Mouse (Mus musculus) lung, postnatal 4 days (tissue): ENCODE results near the gene Pdgfd.
"Not testable (repeated sequence)": the region's sequence is repeated elsewhere in the genome, so short reads cannot be mapped to it uniquely, and the experiment has no call there.

Experiments used
- DNase-seq, 2 experiments: peaks; one replicate each; pipeline ENCODE4 v3.0.0; 2021

The Pdgfd gene

GRCm38 (mm10) chr9:6168391-6169037, at the start of gene Pdgfd:
Gene Pdgfd, plus strand, starts transcription at chr9:6168584.
- peak; percentile 69 to 80 for DNase-seq

DNA sequence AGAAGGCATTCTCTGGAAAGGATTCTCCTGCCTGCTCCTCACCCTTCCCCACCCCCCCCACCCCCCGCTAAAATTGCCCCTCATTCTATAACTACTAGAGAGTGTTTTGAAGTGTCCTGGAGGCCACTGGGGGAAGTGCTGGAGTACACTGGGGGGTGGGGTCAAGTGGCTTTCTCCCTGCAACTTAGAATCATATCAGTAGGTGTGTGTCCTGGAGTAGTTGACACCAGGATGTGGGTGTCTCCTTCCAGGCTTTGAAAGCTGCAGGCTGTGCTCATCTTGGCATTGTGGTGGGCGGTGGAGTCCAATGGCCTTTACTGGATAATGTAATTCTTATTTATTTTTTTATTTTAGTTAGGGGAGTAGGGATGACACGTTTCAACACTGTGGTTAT, 651 bp downstream of the Pdgfd start:
- no peak for DNase-seq

DNA sequence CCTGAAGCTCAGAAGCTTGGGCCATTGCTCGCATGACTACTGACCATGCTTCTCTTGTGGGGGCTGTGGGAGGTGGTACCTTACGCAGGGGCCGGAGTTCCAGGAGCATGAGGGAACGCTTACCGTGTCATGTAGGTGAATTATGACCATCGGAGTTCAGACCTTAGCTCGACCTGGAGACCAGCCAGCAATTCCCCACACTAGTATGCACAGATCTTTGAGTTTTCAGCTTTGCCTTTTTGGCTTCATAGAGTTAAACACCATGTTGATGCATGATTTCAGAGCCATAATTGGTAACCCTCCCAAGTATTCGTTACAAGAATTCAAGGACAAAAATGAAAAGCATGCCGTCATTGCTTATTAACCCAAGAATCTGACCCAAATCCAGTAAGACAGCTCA, 2.6 kb downstream of the Pdgfd start:
- DNase-seq, result no peak

DNA sequence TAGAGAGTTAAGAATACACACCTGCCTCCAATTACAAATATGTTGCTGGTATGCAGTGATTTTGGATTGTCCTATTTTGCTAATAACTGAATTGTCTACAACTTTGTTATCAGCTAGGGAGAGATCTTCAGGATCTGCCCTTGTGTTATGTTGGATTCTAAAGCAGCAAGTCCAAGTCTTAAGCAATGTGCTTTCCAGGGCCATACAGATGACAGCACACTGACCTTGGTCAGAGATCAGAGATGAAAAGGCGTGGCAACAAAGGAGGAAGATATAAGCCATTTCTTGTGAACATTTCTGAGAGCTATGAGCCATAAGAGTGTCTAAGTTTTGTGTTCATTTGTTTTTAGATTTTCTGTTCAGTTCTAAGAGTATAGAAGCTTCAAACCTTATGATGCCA, 4.9 kb downstream of the Pdgfd start:
- no peak for DNase-seq

DNA sequence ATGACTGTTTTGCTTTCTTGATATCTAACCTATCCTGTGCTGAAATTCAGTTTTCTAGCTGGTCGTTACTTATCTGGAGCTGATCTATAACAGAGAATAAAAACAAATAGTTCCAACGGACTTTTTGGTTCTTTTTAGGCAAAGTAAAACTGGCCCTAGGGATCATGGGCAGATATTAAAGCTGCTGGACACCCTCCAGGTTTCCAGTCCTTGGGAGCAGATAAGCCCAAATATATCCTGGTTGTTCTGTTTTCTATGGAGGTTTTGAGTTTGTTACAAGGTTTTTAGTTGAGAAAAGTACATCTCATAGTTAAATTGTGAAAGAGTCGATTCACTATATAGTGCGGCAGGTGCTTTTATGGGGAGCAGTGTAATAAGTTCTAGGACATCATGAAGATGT, 7.3 kb downstream of the Pdgfd start:
- DNase-seq, result no peak

- DNase-seq, result no peak
These were observed 14.0 kb downstream of the Pdgfd start for GRCm38 (mm10) chr9:6182307-6182923.

DNA sequence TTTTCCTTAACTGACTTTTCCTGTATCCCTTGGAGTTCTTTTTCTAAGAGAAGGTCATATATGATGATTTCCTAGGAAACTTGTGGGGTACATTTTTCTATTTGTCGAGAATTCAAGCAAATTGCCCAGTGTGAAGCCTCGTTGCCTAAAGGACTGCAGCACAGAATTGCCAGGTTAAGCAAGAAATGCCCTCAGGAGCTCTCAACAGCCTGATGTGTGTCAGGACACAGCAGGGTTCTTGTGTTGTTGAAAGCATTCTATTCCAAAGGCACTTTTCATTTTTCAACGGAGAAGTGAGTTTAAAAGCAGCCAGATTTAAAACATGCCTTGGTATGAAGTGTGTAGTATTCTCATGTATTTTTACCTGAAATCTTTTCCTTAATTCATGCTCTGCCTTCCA, 19.6 kb downstream of the Pdgfd start:
- no peak for DNase-seq

DNA sequence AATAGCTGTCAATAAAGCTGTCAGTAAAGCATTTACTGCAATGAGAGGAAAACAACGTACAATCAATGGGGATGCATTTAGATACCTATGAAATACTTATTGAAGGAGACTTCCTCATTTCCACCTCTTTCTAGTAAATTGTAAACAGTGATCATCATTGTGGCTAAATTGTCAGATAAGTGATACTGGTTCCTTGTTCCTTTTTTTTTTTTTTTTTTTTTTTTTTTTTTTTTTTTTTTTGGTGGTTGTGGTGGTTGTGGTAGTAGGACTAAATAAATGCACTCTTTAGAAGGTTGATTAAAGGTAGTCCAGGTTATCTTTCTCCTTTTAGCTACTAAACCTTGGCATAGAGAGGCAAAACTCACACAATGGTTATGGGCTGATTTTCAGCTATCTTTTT, 25.0 kb downstream of the Pdgfd start:
- no peak for DNase-seq

DNA sequence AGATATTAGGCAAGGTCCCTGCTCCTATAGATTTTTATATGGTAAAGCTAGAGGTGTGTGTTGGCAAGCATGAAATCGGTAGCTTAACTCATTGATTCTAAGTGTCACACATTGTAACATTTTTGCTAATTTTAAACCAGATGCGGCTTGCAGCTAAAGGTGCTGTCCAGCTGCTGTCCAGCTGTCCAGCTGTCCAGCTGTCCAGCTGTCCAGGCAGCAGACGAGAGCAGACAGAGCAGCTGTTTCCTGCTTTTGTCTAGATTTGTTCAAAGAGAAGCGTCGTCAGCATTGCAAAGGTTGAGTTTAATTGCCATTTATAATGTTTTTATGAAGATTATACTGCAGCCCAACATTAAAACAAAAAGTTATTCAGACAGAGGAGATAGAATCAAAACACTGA, 44.5 kb downstream of the Pdgfd start:
- DNase-seq, result no peak

GRCm38 (mm10) chr9:6217505-6217904, 49.1 kb downstream of the Pdgfd start:
- no peak for DNase-seq

DNA sequence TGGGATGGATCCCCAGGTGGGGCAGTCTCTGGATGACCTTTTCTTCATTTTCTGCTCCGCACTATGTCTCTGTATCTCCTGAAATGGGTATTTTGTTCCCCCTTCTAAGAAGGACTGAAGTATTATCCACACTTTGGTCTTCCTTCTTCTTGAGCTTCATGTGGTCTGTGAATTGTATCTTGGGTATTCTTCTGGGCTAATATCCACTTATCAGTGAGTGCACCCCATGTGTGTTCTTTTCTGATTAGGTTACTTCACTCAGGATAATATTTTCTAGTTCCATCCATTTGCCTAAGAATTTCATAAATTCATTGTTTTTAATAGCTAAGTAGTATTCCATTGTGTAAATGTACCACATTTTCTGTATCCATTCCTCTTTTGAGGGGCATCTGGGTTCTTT, 67.6 kb downstream of the Pdgfd start:
- DNase-seq, result not testable (repeated sequence)

- DNase-seq, result no peak
These were observed 81.9 kb downstream of the Pdgfd start for GRCm38 (mm10) chr9:6250320-6250719.

DNA sequence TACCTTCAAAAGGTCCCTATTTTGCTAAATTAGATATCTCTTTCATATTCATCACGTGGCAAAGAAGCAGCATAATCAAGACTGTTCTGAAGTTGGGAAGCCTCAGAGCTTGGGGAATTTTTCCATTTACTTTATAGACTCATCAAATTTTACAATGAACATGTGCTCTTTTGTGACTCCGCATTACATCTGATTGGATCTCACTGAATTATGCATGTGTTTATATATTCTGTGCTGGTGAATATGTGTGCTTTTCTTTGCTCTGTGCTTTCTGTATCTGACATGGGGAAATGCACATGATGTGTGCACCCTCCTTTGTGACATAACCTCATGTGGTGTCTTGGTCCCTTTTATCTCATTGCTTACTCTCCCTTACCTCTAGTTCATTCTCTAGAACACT, 83.6 kb downstream of the Pdgfd start:
- DNase-seq, result no peak

DNA sequence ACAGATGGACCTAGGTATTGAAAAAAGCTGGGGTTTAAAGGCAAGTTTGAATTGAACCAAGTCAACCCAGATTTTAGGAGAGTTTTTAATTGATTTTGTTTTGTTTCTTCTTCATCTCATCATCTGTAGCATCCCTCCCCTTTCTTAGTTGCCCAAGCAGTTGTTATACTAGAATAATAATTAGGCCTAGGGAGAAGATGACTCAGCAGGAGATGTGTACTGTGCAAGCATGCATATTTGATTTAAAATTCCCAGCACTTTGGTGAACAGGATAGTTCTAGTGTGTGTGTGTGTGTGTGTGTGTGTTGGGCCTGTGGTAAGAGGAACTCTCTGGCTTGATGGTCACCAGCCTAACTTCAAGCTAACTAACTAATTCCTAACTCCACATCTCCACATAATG, 88.7 kb downstream of the Pdgfd start:
- DNase-seq, result no peak

DNA sequence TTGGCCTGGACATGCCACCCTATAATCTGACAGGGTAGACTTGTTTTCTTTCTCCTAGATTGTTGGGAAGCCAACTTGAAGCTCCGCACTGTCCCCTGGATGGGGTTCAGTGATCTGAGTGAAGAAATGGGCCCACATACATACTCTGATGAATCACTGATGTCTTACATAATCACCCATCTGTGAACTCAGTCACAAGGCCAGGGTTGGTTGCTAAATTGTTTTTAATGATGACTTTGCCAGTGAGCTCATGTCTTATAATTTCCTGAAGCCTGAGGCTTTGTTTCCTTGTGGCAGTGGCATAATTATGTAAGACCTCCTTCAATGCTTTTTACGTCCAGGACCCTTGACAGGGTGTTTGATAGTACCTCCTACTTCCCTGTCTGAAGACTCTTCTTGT, 96.4 kb downstream of the Pdgfd start:
- DNase-seq, result no peak

DNA sequence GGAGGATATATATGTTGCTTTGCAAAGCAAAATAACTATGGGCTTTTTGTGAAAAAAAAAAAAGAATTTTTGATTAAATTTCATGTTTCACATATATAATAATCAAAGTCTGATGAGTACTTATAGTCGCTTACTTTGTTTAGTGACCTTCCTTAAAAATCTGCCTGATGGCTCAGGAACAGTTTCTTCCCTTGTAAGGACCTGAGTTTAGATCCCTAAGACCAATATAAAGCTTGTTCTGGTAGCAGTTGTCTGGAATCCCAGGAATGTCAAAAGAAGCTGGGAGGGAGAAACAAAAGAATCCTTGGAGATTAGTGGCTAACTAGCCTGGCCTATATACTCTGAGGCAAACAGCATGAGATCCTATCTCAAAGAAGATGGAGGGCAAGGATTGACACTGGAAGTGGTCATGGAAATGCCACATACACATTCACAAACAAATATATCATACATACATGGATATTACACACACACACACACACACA, 101.5 kb downstream of the Pdgfd start, which contains the start of gene Ddi1:
TSS of gene Ddi1 (minus strand) at position 51 of the 485 bp plus-strand sequence.
- DNase-seq, result no peak

DNA sequence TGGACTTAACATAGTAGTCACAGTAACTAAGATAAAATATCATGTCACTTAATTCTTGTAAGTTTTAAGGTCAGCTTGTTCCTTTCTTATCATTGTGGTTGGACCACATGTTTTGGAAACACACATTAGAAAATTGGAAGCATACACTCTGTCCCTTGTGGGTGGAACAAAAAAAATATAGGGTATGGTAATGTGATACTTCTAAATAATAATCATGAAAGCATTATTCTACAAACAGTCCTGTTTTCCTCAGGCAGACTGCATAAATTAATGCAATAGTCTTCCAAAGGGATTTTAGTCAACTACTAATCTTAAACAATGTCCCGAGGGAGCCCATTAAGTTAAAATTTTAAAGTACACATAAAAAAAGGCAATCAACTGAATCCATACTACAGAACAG, 108.0 kb downstream of the Pdgfd start:
- DNase-seq, result no peak

- no peak for DNase-seq
These were observed 109.1 kb downstream of the Pdgfd start for GRCm38 (mm10) chr9:6277526-6277925.

- DNase-seq, result no peak
These were observed 118.4 kb downstream of the Pdgfd start for GRCm38 (mm10) chr9:6286770-6287169.

- no peak for DNase-seq
These were observed 120.9 kb downstream of the Pdgfd start for GRCm38 (mm10) chr9:6289211-6289696.

DNA sequence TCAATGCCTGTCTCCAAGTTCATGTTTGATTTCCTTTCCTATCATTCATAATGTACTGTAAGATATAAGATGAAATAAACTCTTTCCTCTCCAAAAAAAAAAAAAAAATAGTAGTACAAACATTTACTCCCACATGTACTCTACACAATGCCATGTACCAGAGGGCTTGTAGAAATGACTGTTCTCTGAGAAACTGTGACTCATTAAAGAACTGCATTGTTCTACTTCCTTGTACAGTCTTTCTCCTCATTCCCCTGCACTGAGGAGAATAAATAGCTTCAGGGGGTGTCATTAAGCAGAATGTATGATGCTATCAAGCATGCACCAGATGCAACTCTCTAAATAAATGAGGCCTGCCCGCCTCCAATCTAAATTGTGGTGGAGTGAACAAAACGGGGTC, 130.2 kb downstream of the Pdgfd start:
- DNase-seq, result no peak

GRCm38 (mm10) chr9:6302050-6302449, 133.7 kb downstream of the Pdgfd start:
- no peak for DNase-seq

GRCm38 (mm10) chr9:6304590-6304989, 136.2 kb downstream of the Pdgfd start:
- DNase-seq, result no peak

GRCm38 (mm10) chr9:6305847-6306246, 137.5 kb downstream of the Pdgfd start:
- DNase-seq, result no peak

DNA sequence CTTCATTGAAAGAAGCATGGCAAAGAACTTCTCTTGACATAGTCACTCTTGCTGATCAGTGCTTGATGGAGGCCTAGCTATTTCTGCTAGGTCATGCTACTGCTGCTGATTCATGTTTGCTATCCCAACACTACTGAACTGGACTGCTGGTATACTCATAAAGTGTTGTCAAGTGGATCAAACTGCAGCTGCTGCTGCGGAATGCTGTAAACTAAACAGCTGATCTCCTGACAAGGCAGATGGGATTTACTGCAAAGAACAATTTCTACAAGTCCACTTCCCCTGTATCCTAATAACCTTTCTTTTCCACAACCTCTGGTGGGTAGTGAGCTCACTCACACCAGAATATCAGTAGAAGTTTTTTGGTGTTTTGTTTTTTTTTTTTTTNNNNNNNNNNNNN, 148.7 kb downstream of the Pdgfd start:
- no peak for DNase-seq
